Mouse (Mus musculus) layer of hippocampus, adult 9-11 months (tissue): ENCODE results near the gene Gm12845.
"Not testable (repeated sequence)": the region's sequence is repeated elsewhere in the genome, so short reads cannot be mapped to it uniquely, and the experiment has no call there.

Experiments used
- DNase-seq: peaks from one replicate; pipeline ENCODE4 v3.0.0; 2022

The Gm12845 gene

DNA sequence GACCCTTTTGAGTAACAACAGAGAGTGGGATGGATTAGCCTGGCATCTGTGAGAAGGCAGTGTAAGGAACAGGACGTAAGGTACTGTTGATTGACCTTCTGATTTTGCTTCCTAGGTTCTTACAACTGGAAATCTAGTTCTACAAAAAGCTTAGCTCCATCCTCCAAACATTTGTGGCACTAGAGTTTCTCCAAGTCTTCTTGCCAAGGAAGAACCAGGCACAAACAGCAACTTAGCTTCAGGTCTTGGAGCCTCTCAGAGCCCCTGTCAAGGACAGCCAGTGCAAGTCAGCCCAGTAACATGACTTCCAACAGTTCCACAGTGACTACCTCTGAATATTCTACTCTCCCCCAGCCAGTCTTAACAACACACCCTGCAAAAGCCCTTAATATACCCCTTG is at the start of gene Gm12845:
TSS of gene Gm12845 (plus strand) at position 301 of the 400 bp plus-strand sequence.
- no peak for DNase-seq

- DNase-seq, result peak; percentile 67
These were observed 47.3 kb upstream of the Gm12845 start for GRCm38 (mm10) chr4:117676903-117677302.

DNA sequence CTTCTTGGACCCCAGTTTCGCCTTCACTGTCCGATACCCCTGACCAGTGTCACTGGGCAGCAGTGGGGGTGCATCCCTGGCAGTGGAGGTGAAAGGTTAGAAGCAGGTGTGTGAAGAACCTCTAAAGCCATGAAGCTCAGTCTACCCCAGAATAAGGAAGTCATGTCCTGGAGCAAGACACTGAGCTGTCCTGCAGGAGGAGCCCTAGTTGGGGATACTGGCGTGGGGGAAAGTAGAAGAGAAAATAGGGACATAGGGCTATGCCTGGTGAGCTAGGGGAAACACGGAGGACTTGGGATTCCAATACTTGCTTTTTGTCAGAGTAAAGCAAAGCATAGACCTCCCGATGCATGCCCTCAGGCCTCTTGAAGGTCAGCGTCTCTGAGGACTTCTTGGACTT is 43.2 kb upstream of the Gm12845 start:
- DNase-seq, result no peak

GRCm38 (mm10) chr4:117681931-117682461 is 42.2 kb upstream of the Gm12845 start, which contains the start of gene Dmap1:
Gene Dmap1 (minus strand): TSS chr4:117682273.
- peak; percentile 79 for DNase-seq

- DNase-seq, result no peak
These were observed 41.7 kb upstream of the Gm12845 start for GRCm38 (mm10) chr4:117682463-117682862.

DNA sequence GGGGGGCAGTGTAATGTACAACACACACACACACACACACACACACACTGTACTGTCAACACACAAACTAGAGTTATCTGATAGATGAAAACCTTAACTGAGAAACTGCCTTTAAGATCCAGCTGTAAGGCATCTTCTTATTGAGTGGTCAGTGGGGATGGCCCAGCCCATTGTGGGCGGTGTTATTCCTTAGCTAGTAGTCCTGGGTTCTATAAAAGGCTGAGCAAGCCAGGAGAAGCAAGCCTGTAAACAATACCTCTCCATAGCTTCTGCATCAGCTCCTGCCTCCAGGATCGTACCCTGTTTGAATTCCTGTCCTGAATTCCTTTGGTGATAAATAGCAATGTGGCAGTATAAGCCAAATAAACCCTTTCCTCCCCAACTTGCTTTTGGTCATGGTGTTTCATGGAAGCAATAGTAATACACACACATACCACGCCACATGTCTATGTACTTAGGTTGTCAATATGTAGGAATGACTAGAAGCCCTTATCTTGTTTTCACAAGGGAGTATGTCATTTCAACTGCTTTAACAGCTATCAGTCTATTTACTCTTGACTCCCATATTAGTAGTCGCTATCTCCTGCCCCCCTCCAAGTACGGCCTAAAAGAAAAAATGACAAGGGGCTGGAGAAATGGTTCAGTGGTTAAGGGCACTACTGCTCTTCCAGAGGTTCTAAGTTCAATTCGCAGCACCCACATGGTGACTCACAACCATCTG is 41.0 kb upstream of the Gm12845 start:
- no peak for DNase-seq

- no peak for DNase-seq
These were observed 37.9 kb upstream of the Gm12845 start for GRCm38 (mm10) chr4:117686354-117686753.

DNA sequence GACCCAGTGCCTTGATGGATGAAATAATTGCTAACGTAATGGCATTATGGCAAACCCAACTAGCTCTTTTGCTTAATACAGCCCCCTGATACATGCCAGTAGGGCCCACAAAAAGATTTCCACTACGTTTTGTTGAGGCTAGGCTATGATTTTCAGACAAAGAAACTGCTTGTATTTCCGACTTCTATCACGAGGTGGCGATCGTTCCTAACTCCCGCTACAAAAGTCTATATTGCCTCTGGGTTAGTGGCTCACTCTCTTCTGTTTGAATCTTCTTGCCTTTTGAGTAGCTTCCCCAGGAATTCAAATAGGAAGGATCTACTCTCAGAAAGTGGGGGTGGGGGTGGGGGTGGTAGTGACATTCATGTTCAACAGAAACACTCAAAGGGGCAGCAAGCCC is 18.9 kb upstream of the Gm12845 start:
- no peak for DNase-seq

GRCm38 (mm10) chr4:117708780-117709550 is 15.2 kb upstream of the Gm12845 start:
- no peak for DNase-seq

GRCm38 (mm10) chr4:117712314-117712713 is 11.9 kb upstream of the Gm12845 start:
- DNase-seq, result no peak

DNA sequence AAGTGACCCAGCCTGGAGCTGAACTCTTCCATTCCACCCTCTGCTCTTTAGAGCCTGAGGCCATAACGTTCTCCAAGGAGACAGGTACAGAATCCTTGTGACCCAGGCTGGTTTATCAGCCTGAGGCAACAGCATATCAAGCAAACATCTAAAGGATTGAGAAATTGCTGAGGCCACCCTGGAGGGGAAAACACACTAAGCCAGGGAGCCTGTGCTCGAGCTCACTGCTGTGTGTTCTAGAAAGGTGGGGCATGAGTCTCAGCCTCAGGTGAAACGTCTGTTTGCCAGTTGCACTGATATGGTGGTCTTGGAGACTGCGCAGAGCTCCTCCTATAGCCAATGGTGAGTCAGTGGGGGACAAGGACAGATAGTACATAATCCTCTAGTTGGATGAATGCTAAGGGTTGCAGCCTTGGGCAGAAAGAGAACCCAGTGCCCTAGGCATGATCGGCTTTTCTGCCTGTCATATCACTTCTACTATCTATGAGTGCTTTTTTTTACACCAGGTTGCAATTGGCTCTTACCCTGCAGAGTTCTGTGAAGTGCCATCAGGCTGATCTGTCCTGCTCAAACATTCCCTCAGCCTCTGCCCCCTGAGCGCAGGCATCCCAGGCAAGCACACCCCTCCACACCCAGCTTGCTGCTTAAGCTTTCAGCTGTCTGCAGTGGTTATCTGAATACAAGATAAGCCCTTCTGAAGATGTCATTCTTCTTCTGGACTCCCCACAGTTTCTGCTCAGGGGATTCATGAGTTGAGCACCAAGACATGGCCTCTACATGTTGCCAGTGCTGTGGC is 10.7 kb upstream of the Gm12845 start:
- no peak for DNase-seq

- DNase-seq, result no peak
These were observed 7.7 kb downstream of the Gm12845 start for GRCm38 (mm10) chr4:117731926-117732325.

DNA sequence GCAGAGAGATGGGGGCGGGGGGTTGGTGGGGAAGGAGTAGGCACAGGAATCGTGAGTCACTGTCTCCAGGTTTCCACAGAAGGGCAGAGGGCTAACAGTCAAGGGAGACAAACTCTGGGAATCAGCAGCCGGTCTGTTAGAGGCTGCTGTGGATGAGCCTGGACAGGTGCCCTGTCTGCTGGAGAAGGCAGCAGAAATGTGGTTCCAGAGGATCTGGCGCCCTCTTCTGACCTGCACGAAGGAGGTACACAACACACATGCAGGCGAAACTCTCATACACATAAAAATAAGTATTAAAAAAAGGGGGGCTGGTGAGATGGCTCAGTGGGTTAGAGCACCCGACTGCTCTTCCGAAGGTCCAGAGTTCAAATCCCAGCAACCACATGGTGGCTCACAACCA is 13.3 kb downstream of the Gm12845 start:
- peak; percentile 2 for DNase-seq

- DNase-seq, result not testable (repeated sequence)
These were observed 28.3 kb downstream of the Gm12845 start for GRCm38 (mm10) chr4:117752469-117752868.

GRCm38 (mm10) chr4:117760151-117760550 is 35.9 kb downstream of the Gm12845 start:
- DNase-seq, result no peak

GRCm38 (mm10) chr4:117765416-117765815 is 41.2 kb downstream of the Gm12845 start, which contains the start of gene Klf17:
Gene Klf17 (minus strand): TSS chr4:117765648.
- DNase-seq, result no peak

GRCm38 (mm10) chr4:117770935-117771334 is 46.7 kb downstream of the Gm12845 start:
- peak; percentile 38 for DNase-seq

DNA sequence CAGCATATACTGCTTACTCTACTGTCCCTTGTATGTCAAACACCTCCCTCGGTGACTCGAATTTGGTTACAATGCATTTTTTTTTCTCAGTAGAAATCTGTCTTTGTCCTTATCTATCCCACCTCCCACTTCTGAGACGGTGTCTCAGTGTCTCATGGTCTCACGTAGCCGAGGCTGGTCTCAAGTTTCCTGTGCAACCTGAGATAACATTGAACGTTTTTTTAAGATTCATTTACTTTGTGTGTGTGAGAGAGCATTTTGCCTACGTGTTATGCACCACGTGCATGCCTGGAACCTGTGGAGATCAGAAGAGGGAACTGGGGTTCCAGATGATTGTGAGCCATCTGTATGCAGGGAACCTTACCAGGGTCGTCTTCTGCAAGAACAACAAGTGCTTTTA is 48.7 kb downstream of the Gm12845 start:
- DNase-seq, result no peak
